Mouse (Mus musculus) ES-E14 (cell line): ENCODE data around the gene Arhgef11.

ENCODE experiments used
- CHD2 ChIP-seq: IDR thresholded peaks from 2 replicates; pipeline ENCODE4 v1.6.1; 2014; ENCODE audit warnings: mild to moderate bottlenecking, low read depth, low read length, inconsistent platforms
- ZC3H11A ChIP-seq: IDR thresholded peaks from 2 replicates; pipeline ENCODE4 v1.6.1; 2012; ENCODE audit warnings: low read depth, mild to moderate bottlenecking, inconsistent platforms, low read length, borderline replicate concordance

DNA sequence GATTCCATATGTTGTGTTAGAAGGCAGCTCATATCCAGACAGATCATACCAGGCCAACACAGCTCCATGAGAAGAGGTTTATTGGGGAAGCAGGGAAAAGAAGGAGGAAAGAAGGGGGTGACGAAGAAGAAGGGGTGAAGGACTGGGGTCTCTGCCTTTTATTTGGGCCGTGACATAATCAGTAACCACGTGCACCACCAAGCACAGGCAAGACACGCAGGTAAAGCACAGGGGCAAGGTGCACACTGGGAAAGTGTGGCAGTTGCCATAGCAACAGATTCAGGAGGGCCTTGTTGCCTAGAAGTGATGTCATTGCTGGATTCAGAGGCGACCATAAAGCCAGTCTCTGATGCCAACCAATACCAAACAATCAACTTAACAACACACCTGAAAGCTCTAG, 23.6 kb upstream of the Arhgef11 start:
- TF ChIP-seq CHD2, result no peak
- no peak for TF ChIP-seq ZC3H11A
